Mouse (Mus musculus) cortical plate, adult 2 months (tissue): ENCODE measurements around the gene Cfap45. TPM values are rescaled to one million over a fixed set of nuclear protein-coding genes. Genes with fewer than 3 reads are reported as not detected.

Experiments
- H3K27ac ChIP-seq: fragments of 200-500 bp; 2 replicates; pipeline ENCODE4 v1.5.1; 2012; ENCODE audit warnings: low read length, control low read depth, inconsistent platforms; ENCODE audit not compliant: insufficient read depth
- H3K4me1 ChIP-seq: fragments of 200-500 bp; 2 replicates; pipeline ENCODE4 v1.6.1; 2011; ENCODE audit warnings: low read length; ENCODE audit not compliant: control insufficient read depth, insufficient read depth
- H3K4me3 ChIP-seq: fragments of 200-500 bp; 2 replicates; pipeline ENCODE4 v1.5.1; 2011; ENCODE audit warnings: mild to moderate bottlenecking, low read length, control low read depth; ENCODE audit not compliant: insufficient read depth
- CTCF ChIP-seq: fragments of 200-500 bp; IDR thresholded peaks from 2 replicates; pipeline ENCODE4 v1.5.1; 2011; ENCODE audit warnings: mild to moderate bottlenecking, control low read depth, low read length; ENCODE audit not compliant: insufficient read depth; ENCODE audit errors: extremely low read depth
- POLR2A ChIP-seq: fragments of 200-500 bp; IDR thresholded peaks from 2 replicates; pipeline ENCODE4 v1.6.1; 2011; ENCODE audit warnings: mild to moderate bottlenecking, low read length, control low read depth; ENCODE audit not compliant: insufficient read depth; ENCODE audit errors: extremely low read depth
- polyA plus RNA-seq: library from polyadenylated mRNA; depleted of rRNA; stranded (reverse); fragments of >200 nt; gene quantifications from 2 replicates; pipeline ENCODE4 v1.2.3, GENCODE M21; 2012

Gene Cfap45
- polyA plus RNA-seq, 1 experiment: 3.3 TPM

DNA sequence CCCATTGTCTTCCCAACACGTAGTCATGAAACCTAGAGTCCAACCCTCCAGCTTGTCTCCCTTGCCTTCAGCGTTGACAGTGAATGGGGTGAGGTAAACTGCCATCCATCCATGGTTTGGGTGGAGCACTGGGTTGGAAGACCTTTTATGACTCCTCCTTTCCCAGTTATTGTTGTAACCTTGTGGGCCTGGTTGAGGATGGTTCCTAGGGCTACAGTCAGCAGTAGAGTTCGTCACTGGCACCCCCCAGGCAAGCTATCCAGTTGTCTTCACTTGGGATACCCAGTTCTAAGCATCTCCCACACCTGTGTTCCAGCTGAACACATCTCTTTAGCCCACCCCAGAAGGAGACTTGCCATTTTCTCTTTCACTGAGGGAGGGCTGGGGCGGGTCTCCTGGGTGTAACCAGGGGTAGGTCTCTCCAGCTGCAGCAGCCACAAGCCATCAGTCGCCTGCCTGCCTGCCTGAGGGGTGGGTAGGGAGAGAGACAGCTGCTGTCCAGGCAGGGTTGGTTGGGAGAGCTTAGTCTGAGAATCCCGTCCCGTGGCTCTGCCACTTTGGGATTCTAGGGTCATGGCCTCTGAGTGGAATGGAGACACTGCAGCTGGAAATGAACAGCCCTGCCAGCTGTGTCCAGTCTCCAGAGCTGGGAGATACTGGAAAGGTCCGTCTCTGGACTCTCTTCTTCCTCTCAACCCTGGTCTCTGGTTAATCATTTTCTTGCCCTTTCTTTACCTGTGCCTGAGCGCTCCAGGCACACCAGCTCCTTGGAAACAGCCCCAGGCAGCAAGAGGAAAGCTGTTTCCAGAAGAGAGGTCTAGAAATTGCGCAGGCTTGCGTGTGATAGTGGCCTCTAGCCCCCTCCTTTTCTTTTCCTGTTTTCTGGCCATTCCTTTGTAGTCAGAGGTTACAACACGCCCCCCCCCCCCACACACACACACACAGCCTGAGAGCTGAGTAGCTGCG lies 18.2 kb upstream of the Cfap45 start:
- H3K27ac ChIP-seq: no peak overlapping the region
- TF ChIP-seq CTCF (no peak), POLR2A (no peak)
- no peak overlapping the region for H3K4me3 ChIP-seq
- no peaks in the 10 kb centered on the region for H3K4me1 ChIP-seq

- no peak for TF ChIP-seq CTCF
- no peak for TF ChIP-seq POLR2A
- Histone ChIP-seq H3K27ac (no peak overlapping the region), H3K4me1 (no peaks in the 10 kb centered on the region), H3K4me3 (no peak overlapping the region)
Measured at GRCm38 (mm10) chr1:172503111-172503997, 17.2 kb upstream of the Cfap45 start.

- TF ChIP-seq CTCF (no peak), POLR2A (no peak)
- no peak overlapping the region for H3K27ac ChIP-seq
- no peaks in the 10 kb centered on the region for H3K4me1 ChIP-seq
- no peak overlapping the region for H3K4me3 ChIP-seq
Measured at GRCm38 (mm10) chr1:172504756-172505155, 15.8 kb upstream of the Cfap45 start.

- Histone ChIP-seq H3K4me1 (no peaks in the 10 kb centered on the region), H3K27ac (no peak overlapping the region), H3K4me3 (no peak overlapping the region)
- no peak for TF ChIP-seq POLR2A
- no peak for TF ChIP-seq CTCF
Measured at GRCm38 (mm10) chr1:172507001-172507400, 13.6 kb upstream of the Cfap45 start.

DNA sequence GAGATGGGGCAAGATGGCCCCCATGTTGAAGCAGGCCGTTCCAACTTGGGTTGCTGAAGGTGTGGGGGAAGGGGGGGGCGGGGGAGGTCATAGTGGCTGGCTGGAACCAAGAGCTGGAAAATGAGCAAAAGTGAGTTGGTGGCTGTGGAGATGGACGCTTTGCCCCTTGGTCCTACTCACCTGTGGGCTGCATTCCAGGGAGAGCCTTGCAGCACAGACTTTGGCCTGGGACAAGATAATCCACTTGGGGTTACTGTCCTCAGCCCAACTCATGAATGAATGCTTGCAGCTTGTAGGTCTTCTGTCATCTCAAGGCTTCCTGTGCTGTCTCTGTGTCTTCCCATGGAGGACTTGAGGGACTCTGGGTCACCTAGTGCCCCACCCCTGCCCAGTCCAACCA lies 12.9 kb upstream of the Cfap45 start:
- no peaks in the 10 kb centered on the region for H3K4me1 ChIP-seq
- no peak overlapping the region for H3K4me3 ChIP-seq
- no peak for TF ChIP-seq POLR2A
- TF ChIP-seq CTCF: no peak
- no peak overlapping the region for H3K27ac ChIP-seq

- H3K4me1 ChIP-seq: no peaks in the 10 kb centered on the region
- TF ChIP-seq CTCF (no peak), POLR2A (no peak)
- no peak overlapping the region for H3K4me3 ChIP-seq
- H3K27ac ChIP-seq: no peak overlapping the region
Measured at GRCm38 (mm10) chr1:172508172-172508571, 12.4 kb upstream of the Cfap45 start.

- Histone ChIP-seq H3K27ac (no peak overlapping the region), H3K4me1 (no peaks in the 10 kb centered on the region), H3K4me3 (no peak overlapping the region)
- no peak for TF ChIP-seq POLR2A
- no peak for TF ChIP-seq CTCF
Measured at GRCm38 (mm10) chr1:172509235-172509634, 11.4 kb upstream of the Cfap45 start.

DNA sequence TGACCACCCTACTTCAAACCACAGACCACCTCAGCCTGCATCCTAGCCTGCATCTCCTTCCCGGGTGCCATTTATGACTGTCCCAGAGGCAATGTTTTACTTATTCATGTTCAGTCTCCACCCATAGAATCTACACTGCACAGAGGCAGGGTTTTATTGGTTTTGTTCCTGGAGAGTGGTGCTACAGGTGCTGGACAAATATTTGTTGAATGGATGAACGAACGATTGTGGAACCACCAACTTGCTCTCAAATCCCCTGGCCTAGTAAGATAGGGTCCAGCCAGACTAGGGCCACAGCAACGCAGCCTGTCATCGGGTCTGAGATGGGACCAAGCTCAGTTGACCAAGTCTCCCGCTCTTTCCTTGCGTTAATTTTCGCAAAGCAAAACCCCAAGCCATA lies 10.6 kb upstream of the Cfap45 start:
- Histone ChIP-seq H3K4me3 (no peak overlapping the region), H3K4me1 (no peaks in the 10 kb centered on the region), H3K27ac (no peak overlapping the region)
- TF ChIP-seq CTCF (no peak), POLR2A (no peak)

- TF ChIP-seq POLR2A (no peak), CTCF (no peak)
Measured at GRCm38 (mm10) chr1:172510421-172510972, 10.1 kb upstream of the Cfap45 start.

More at GRCm38 (mm10) chr1:172510421-172510972, 10.1 kb upstream of the Cfap45 start:
- H3K4me3 ChIP-seq: no peak overlapping the region
- no peak overlapping the region for H3K27ac ChIP-seq
- no peaks in the 10 kb centered on the region for H3K4me1 ChIP-seq
